Mouse (Mus musculus): Measurements from ENCODE around the gene Prpf4b.

GRCm38 (mm10) chr13:34850759-34851158 lies 24.3 kb upstream of the Prpf4b start:
- no peak for TF ChIP-seq CTCF (IDR thresholded peaks at IDR 0.05; ENCODE audit: low read depth)
- TF ChIP-seq EP300 (IDR thresholded peaks at IDR 0.05; ENCODE audit: low read depth), result no peak
